Mouse (Mus musculus) naive thymus-derived CD4-positive, alpha-beta T cell, adult 5 months (primary cell): ENCODE data around the gene 4930522H14Rik. TPM values are rescaled to one million over a fixed set of nuclear protein-coding genes. Genes with fewer than 3 reads are reported as not detected.

ENCODE experiments used
- polyA plus RNA-seq: library from polyadenylated mRNA; unstranded; fragments of 100-300 nt; shearing (Covaris generic); gene quantifications from one replicate; pipeline ENCODE4 v1.2.1, GENCODE M21; 2017

4930522H14Rik gene
- not detected for polyA plus RNA-seq

GRCm38 (mm10) chr4:109531111-109531510 lies at the start of gene 4930522H14Rik:
Gene 4930522H14Rik (minus strand): TSS chr4:109531297.

GRCm38 (mm10) chr4:109484621-109485020 lies 46.5 kb downstream of the 4930522H14Rik start, which contains the start of gene Rnf11:
Gene Rnf11 (minus strand): TSS chr4:109484728.

Other genes starting within 250 kb of the 4930522H14Rik start
- not detected for gene Ttc39a, start 124.7 kb downstream of the 4930522H14Rik start, polyA plus RNA-seq
- 40.3 TPM for gene Rnf11, start 46.6 kb downstream of the 4930522H14Rik start, polyA plus RNA-seq
- gene Cdkn2c, start 135.9 kb upstream of the 4930522H14Rik start, polyA plus RNA-seq = 1.9 TPM
- gene Faf1, start 145.3 kb upstream of the 4930522H14Rik start, polyA plus RNA-seq = 48.9 TPM